Mouse (Mus musculus): ENCODE results near the gene Dennd1c.

Dennd1c gene

GRCm38 (mm10) chr17:57078336-57078735 is at the start of gene Dennd1c:
Dennd1c (minus strand) TSS chr17:57078514.
- peak; percentile 91 for DNase-seq (ENCODE audit: low read depth)

- DNase-seq (ENCODE audit: low read depth) = peak; percentile 39
Observed at GRCm38 (mm10) chr17:57125853-57126622, 47.7 kb upstream of the Dennd1c start.

GRCm38 (mm10) chr17:57124792-57125191 is 46.5 kb upstream of the Dennd1c start:
- DNase-seq (ENCODE audit: low read depth) = no peak

DNA sequence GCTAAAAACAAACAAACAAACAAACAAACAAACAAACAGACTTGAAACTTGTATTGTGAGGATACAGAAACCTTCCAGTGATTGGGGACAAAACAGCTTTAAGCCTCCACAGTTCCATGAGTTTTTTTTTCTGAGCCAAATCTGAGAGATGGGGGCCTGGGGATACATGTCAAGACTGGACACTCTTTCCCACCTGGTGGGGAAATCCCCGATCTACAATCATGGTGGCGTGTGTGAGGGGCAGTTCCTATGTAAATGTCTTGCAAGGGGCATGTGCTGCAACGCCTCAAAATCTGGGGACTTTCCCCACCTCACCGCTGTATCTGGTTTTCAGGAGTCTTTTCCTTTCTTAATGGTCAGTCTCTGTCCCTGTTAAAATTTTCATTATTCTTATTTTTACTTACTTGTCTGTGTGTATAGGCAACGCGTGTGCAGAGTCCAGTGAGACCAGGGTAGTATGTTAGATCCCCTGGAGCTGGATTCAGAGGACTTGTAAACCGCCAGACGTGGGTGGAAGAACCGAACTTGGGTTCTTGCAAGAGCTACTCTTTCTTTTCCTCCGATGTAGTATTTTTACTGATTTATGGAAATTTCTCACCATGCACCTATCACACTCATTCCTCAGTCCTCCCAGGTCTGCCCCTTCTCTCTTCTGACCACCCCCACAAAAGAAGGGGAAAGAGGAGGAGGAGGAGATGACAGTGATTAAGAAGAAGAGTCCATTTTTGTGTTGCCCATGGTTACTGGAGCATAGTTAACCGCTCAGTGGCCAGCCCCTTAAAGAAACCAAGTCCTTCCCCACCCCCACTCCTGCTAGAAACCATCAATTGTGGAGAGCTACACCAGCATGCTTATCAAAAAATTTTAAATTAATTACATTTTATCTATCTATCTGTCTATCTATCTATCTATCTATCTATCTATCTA is 45.1 kb upstream of the Dennd1c start:
- DNase-seq (ENCODE audit: low read depth) = no peak

DNA sequence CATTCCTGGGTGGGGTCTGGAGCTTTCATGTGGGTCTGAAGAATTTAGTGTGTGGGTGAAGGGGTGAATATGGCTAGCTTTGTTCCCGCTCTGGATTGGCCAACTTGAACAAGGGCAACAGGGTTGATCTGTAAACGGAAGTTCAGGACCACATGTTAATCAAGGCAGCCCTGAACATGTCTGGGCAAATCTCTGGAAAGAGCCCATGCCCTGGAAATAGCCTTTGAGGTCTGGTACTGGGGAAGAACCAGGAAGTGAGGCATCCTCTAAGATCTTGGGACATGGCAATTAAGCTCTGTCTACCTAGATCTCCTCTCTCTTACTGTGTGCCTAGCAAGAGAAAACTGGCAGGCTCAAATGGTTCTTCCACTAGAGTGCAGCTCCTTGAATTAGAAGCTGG is 43.5 kb upstream of the Dennd1c start:
- no peak for DNase-seq (ENCODE audit: low read depth)

DNA sequence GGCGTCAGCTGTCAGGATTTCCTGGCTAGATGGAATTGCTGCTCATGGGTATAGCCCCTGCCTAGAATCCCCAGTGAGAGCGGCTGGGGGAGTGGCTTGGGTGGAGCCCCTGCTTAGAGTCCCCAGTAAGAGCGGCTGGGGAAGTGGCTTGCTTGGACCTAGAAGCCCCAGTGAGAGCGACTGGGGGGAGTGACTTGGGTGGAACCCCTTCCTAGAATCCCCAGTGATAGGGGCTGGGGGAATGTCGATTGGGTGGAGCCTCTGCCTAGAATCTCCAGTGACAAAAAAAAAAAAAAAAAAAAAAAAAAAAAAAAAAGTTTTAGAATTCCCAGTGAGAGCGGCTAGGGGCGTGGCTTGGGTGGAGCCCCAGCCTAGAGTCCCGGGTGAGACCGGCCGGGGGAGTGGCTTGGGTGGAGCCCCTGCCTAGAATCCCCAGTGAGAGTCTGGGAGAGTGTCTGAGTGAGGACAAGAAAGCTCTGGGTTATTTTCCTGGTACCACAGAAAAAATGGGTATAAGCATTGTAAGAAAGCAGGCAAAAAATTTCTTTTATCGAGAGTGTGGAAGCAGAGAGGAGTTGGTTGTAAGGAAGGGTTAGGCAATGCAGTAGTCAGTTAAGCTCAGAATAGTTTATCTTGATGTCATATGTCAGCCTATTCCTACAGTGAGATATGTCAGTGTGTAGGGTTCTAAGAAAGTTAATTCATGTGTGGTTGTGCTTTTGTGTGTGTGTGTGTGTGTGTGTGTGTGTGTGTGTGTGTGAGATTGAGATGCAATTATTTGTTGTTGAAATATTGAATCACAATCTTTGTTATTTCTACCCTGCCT is 40.4 kb upstream of the Dennd1c start:
- DNase-seq (ENCODE audit: low read depth) = no peak

DNA sequence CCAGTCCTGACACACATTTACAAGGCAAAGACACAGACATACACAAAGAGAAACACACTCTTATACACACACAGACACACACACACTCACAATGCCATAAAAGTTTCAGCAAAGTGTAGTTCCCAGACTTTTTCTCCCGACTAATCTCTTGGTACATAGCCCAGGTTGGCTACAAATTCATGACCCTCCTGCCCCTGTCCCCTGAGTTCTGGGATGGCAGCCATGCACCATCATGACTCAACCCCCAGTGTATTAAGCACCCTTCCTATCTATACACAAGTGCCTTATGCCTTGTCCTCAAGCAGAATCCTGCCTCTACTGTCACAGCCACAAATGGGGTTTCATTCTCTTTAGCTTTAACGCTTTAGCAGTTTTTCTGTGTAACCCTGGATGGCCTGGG is 38.5 kb upstream of the Dennd1c start:
- DNase-seq (ENCODE audit: low read depth) = no peak

- no peak for DNase-seq (ENCODE audit: low read depth)
Observed at GRCm38 (mm10) chr17:57112768-57113474, 34.6 kb upstream of the Dennd1c start.

DNA sequence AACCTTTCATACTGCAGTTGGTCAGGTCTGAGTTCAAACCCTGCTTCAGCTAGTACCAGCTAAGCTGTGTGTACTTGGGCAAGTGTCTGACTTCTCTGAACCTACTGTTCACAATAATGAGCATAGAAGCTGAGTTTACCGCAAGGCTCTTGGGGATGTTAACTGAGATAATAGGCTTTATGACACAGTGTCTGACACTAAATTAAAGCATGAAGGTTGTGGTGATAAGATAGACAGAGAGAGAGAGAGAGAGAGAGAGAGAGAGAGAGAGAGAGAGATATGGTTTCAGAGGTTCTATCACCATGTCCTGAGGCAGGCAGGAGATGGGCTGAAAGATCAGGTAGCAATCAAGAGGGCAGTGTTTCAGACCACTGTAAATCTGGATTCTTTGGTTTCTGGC is 31.7 kb upstream of the Dennd1c start:
- DNase-seq (ENCODE audit: low read depth) = no peak

GRCm38 (mm10) chr17:57108666-57109171 is 30.4 kb upstream of the Dennd1c start:
- peak; percentile 82 for DNase-seq (ENCODE audit: low read depth)

- DNase-seq (ENCODE audit: low read depth) = no peak
Observed at GRCm38 (mm10) chr17:57108040-57108665, 29.8 kb upstream of the Dennd1c start.

DNA sequence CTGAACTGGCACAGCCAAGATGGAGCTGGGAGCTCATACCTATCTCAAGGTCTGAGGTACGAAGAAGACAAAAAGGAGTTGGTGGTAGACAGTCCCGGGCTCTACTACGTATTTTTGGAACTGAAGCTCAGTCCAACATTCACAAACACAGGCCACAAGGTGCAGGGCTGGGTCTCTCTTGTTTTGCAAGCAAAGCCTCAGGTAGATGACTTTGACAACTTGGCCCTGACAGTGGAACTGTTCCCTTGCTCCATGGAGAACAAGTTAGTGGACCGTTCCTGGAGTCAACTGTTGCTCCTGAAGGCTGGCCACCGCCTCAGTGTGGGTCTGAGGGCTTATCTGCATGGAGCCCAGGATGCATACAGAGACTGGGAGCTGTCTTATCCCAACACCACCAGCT is 28.8 kb upstream of the Dennd1c start:
- no peak for DNase-seq (ENCODE audit: low read depth)

DNA sequence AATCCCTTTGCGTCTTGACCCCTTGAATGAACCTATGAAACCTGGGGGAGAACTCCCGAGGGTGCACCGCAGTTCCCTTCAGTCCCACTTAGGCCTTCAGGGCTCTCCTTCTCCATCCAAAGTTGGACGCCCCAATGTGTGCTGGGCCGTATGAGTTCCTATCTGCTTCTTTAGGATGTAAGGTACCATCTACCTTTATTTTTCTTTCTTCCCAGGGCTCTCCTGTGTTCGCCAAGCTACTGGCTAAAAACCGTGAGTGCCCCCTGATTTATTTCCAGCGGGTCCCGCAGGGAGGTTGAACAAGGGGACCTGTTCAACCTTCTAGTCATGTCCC is 27.7 kb upstream of the Dennd1c start:
- DNase-seq (ENCODE audit: low read depth) = no peak

DNA sequence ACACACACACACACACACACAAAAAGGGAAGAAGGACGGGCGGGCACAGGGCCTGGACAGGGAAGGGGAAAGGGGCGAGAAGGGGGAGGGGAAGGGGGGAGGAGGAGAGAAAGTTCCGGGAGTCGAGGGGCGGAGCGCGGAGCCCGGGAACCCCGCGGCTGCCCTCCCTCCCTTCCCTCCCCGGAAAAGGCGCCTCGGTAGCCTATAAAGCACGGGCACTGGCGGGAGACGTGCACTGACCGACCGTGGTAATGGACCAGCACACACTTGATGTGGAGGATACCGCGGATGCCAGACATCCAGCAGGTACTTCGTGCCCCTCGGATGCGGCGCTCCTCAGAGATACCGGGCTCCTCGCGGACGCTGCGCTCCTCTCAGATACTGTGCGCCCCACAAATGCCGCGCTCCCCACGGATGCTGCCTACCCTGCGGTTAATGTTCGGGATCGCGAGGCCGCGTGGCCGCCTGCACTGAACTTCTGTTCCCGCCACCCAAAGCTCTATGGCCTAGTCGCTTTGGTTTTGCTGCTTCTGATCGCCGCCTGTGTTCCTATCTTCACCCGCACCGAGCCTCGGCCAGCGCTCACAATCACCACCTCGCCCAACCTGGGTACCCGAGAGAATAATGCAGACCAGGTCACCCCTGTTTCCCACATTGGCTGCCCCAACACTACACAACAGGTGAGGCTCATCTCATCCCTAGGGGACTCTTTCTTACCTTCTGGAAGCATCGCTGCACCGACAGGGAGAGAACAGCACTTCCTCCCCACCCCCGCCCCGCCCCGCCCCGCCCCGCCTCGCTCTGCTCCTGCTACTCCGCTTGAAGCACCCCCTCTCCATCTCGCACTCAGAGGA is 27.1 kb upstream of the Dennd1c start, which contains the start of gene Tnfsf9:
TSS of gene Tnfsf9 (plus strand) at position 145 of the 854 bp plus-strand sequence.
- peak; percentile 70 for DNase-seq (ENCODE audit: low read depth)

- DNase-seq (ENCODE audit: low read depth) = no peak
Observed at GRCm38 (mm10) chr17:57104496-57104895, 26.2 kb upstream of the Dennd1c start.

DNA sequence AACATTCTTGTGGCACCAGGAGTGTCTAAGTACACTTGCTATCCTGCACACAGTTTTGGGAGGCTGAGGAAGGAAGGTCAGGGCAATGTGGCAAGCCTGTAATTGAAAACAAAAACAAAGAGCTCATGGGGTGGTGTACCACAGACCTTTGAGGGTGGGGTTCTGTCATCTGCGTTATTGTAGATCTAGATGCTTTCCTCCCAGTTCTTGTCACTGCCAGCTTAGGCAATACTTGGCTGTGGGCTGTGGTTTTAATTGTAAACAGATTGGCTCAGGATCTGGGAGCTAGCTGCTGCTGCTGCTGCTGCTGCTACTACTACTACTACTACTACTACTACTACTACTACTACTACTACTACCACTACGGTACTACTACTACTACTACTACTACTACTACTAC is 24.0 kb upstream of the Dennd1c start:
- DNase-seq (ENCODE audit: low read depth) = no peak

GRCm38 (mm10) chr17:57099629-57100325 is 21.5 kb upstream of the Dennd1c start:
- DNase-seq (ENCODE audit: low read depth) = peak; percentile 35

DNA sequence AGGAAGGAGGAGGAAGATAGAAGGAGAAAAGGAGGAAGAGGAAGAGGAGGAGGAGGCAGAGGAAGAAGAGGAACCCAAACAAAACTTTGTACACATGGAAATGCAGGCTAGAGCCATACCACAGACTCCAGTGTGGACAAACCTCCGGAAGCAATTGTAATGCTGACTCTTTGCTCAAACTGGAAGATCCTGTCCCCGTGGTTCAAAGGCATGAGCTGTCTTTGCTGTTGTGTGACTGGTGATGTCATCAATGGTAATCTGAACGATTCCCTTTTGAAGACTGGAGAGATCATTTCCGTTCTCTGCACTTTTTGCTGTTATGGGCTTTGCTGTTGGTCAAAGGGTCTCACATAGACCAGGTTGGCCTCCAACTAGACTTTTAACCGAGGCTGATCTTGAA is 20.0 kb upstream of the Dennd1c start:
- no peak for DNase-seq (ENCODE audit: low read depth)

DNA sequence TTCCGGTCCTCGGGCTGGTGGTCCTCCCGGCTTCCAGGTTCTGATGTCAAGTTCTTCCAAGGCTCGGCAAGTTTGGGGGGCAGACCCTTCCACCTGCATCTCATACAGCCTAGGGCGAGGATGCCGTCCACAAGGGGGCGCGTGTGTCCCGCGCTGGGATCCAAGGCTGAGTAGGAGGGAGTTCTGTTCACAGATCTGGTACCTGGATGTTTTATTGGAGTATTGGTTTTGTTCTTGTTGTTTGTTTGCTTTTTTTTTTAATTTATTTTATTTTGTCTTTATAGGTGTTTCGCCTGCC is 18.3 kb upstream of the Dennd1c start:
- peak; percentile 89 for DNase-seq (ENCODE audit: low read depth)

Measured in induced T-regulatory cell, adult 2 months (primary cell).